Mouse (Mus musculus): ENCODE data around the gene Ercc6.

The Ercc6 gene

GRCm38 (mm10) chr14:32513336-32514032, at the start of gene Ercc6:
TSS of gene Ercc6 (plus strand) at chr14:32513521.
- DNase-seq, result peak; percentile 99

DNA sequence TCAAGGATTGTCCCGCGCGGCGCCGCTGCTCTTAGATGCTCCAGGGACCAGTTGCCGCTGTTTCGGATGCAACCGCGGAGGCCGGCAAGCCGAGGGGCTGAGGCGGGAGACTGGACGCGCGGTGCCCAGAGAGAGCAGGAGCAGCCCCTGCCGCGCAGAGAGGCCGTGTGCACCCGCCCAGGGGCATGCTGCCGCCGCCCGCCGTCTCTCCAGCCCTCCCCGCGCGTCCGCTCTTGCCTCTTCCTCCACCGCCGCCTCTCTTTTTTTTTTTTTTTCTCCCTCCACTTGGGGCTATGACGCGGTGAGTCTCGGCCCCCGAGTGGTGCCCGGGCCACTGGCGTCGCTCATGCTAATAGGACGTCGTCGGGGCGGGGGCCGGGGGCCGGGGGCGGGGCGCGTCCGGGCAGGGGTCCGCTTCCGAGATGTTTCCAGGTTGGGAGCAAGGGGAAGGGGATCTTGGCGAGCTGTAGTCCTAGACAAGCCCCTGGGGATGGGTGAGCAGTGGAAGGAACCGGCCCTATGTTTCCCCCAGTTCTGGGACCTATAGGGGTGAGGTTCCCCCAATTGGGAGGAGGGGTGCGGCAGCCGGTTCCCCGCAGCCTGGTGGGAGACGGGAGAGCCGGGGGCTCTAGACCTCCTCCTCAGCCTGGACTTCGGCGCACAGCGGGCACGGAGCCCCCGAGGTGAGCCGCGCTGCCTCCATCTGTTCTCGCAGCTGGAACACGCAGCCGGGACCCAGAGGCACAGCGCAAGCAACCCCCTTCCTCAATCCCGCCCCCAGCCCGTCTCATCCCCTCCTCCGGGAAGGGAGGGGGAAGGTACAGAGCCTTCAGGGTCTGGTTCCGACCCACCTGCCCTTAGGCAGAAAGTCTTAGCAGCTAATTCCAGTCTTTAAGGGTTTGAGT, 48.5 kb upstream of the Ercc6 start, which contains the start of gene Slc18a3:
Gene Slc18a3, minus strand, starts transcription at position 250 of the 905 bp plus-strand sequence.
- peak; percentile 70 for DNase-seq

- peak; percentile 52 for DNase-seq
Measured at GRCm38 (mm10) chr14:32465506-32465870, 47.8 kb upstream of the Ercc6 start.

- peak; percentile 64 for DNase-seq
Measured at GRCm38 (mm10) chr14:32465889-32466288, 47.4 kb upstream of the Ercc6 start, which contains the start of gene Chat. TSS of gene Chat (minus strand) at chr14:32465989.

DNA sequence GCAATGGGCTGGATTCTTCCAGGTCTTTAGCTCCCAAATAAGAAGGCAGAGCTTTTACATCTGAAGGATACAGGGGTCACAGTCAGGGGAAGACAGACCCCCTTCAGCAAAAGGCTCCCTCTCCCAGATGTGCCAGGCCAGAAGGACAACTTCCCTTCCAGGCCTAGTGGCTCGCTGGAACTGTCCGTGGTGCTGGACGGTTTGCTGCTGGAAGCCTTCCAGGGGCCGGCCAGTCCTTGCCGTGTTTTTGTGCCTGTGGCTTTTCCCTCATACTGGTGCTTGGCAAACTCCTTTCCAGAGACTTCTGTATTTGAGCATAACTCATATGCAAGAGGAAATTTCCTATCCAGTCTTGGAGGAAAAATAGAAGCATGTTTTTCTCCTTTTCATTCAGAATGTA, 45.7 kb upstream of the Ercc6 start:
- DNase-seq, result peak; percentile 49

GRCm38 (mm10) chr14:32472996-32473395, 40.3 kb upstream of the Ercc6 start:
- no peak for DNase-seq

DNA sequence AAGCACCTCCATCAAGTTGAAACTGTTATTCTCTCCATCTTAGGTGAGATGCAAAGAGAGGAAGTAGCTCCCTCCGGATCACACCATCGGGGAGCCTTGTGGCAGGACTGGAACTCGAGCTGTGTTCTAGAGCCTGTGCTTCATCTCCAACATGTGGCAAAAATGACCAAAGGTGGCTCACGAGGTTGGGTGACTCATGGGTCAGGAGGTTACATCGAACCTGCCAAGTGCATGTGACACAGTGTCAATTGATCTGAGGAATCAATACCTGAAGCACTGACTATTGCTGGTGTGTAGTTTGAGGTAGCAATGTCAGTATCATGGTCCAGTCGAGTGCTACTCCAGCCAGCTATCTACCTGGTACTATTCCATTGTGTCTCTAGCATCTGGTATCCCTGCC, 36.8 kb upstream of the Ercc6 start:
- no peak for DNase-seq

DNA sequence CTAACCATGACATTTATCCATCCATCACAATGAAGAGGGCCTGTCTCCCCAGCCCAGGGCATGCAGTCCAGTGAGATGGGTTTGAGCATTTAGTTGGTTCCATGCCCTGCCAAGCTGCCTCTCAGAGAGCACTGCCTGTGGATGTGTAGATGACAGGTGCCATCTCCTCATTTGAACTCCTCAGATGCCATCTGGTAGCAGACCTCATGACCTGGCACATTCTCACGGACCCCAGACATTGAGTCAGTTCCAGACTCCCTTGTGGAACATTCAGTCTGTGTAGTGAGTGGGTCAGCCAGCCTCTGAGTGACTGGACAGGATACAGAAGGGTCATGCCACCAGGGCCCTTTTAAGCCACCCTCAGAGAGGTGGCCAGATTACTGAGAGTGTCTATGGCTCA, 35.7 kb upstream of the Ercc6 start:
- no peak for DNase-seq

- DNase-seq, result no peak
Measured at GRCm38 (mm10) chr14:32482061-32482460, 31.3 kb upstream of the Ercc6 start.

DNA sequence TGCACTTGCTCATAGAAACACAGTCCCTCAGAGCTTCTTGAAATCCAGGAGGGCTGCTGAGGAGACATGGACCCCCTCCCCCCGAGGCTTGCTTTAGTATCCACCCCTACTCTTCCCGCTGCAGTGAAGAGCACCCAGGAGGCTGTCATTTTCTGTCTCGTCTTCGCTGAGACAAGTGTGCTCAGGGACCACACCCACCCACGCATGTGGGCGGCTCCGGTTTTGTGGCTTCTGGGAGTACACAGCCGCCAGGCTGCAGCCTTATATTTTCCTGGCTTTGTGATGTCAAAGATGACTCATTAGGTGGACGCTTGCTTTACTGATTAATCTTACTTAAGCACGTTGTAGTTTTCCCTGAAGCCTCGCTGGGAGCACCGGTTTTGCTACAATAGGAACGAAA, 20.8 kb upstream of the Ercc6 start:
- no peak for DNase-seq

GRCm38 (mm10) chr14:32496115-32496850, 17.0 kb upstream of the Ercc6 start:
- no peak for DNase-seq

- DNase-seq, result no peak
Measured at GRCm38 (mm10) chr14:32501303-32501702, 12.0 kb upstream of the Ercc6 start.

DNA sequence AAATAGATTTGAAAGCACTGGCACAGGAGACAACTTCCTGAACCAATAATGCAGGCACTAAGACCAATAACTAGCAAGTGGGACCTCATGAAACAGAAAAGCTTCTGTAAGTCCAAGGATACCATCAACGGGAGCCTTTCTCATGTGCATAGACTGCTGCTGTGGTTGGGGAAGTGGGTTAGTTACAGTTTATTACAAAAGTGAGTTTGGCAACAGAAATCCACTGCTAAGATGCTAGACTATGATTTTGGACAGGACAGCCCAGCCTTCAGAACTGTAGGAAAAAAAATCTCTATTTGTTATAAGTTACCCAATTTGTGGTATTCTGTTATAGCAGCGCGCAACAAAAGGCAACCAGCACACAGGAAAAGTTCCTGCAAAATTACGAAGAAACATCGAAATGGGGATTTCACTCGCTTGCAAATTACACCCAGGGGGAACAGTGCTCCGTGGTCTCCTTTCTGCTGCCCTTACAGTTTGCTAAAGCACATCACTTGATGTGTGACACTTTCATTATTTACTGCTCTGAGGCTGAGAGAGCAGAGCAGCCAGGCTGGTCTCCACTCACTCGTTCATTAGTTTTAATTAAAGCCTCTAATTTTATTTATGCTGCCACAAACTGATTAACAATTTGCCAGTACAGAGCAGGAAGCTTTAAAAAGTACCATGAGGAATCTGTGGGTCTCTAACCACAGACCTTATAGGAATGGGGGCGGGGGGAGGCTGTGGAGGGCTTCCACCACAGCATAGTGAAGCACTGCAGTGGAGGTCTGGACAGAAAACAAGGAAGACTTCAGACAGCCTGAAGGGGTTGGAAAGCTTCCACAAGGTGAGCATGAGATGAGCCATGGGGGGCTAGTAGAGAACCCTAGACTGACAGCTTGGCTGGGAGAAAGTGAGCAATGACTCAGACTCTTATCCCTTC, 10.3 kb upstream of the Ercc6 start:
- no peak for DNase-seq

DNA sequence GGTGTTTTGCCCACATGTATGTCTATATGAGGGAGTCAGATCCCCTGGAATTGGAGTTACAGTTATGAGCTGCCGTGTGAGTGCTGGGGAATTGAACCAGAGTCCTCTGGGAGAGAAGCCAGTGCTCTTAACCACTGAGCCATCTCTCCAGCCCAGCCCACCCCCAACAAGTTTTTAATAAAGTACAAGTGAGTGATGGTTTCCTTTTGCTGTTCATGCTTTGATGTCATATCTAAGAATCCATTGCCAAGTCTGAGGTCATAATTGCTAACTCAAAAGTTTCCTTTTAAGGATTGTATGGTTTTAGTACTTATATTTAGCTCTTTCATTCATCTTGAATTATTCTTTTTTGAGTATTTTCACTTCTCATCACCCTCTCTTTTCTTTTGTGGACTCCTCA, 9.4 kb upstream of the Ercc6 start:
- no peak for DNase-seq

DNA sequence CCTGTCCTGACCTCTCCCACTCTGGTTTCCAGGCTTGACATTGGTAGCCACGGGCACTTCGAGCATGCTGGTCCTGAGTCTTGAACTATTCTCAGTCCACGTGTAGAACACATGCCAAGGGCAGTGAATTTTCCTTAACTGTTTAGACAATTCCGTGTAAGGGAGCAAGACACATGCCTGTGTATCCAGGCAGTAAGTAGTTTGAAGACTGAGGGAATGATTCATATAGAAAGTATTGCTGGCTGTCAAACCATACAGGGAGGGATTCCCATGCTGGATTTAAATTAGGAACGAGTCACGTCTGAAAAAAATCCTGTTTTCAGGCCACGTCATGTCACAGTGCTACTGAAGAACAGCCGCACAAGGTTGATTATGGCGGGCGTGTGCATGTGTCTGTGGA, 7.0 kb upstream of the Ercc6 start:
- DNase-seq, result no peak

DNA sequence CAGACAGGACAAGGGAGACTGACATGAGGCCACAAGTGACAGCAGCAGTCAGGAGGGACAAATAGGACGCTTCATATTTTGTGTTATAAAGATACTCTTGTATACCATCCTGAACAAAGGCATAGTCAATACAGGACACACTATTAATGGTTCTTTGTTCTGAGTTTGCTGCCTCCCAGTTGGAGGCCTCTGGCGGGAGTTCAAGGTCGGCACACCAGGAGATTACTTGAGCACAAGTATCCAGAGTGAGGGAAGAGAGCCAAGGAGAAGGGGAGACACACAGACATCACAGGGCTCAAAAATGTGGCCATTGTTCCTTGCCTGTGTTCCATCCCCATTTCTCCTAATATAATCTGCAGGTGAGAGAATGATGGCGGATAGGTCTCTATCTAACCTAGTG, 6.1 kb upstream of the Ercc6 start:
- no peak for DNase-seq

GRCm38 (mm10) chr14:32508105-32508835, 5.1 kb upstream of the Ercc6 start:
- no peak for DNase-seq

DNA sequence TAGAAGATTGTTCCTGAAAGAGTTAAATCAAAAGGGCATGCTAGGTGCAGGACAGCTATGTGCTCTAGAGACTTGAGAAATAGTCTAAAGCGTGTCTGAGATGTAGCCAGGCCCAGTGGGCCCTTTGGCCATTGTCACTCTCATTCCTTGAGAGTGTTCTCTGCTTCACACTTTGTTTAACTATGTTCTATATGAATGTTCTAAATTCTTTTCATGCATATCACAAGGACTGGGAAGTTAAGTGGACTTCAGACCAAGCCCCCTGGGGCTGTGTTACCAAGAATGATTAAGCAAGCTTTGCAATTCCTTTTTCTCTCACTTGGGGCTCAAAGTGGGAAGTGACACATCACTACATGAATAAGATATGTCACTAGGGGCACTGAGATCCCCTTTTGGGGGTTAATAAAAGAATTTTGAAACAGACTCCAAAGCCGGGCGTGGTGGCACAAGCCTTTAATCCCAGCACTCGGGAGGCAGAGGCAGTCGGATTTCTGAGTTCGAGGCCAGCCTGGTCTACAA, 3.8 kb upstream of the Ercc6 start:
- DNase-seq, result no peak

DNA sequence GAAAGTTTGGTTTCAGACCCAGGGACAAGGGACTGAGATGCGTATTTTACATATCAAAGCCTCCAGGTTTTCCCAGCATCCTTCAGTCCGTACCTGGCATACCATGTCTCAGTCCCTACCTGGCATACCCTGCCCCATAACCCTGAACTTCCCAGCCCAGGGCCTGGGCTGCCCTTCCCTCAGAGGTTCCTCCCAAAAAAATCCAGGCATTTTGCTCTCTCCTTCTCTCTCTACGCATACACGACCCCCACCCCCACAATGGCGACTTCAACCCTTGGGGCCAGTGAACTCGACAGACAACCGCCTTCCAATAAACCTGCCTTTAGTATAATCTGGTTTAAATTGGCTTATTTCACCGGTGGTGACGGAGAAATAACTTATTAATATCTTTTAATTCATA, 409 bp upstream of the Ercc6 start:
- DNase-seq, result no peak

- no peak for DNase-seq
Measured at GRCm38 (mm10) chr14:32516086-32516485, 2.8 kb downstream of the Ercc6 start.

- no peak for DNase-seq
Measured at GRCm38 (mm10) chr14:32518543-32518942, 5.2 kb downstream of the Ercc6 start.

All from heart, adult 11 months (tissue).